Mouse (Mus musculus): ENCODE results near the gene Lclat1.

GRCm38 (mm10) chr17:73096484-73096883 is 11.3 kb upstream of the Lclat1 start:
- TF ChIP-seq POLR2A (IDR thresholded peaks at IDR 0.05; ENCODE audit: low read depth, low read length), result no peak
- peak; percentile 68 to 83 for TF ChIP-seq CTCF (conservative IDR thresholded peaks at IDR 0.05 in 1 of 2, IDR thresholded peaks at IDR 0.05 in 1 of 2; ENCODE audit: low read depth in 2 of 2, low read length in 2 of 2)
- no peak for TF ChIP-seq USF1 (IDR thresholded peaks at IDR 0.05; ENCODE audit: low read depth, low read length)
- TF ChIP-seq ETS1 (conservative IDR thresholded peaks at IDR 0.05; ENCODE audit: low read depth, low read length), result peak; percentile 23; the same call in 1 of the 2 replicates
- TF ChIP-seq KAT2A (IDR thresholded peaks at IDR 0.05; ENCODE audit: insufficient replicate concordance, low read length), result no peak
- no peak for TF ChIP-seq ZNF384 (IDR thresholded peaks at IDR 0.05; ENCODE audit: low read depth, low read length)
- TF ChIP-seq NRF1 (IDR thresholded peaks at IDR 0.05; ENCODE audit: low read depth, low read length), result no peak
- TF ChIP-seq NELFE (IDR thresholded peaks at IDR 0.05; ENCODE audit: low read depth, low read length), result peak; percentile 33; the same call in 1 of the 2 replicates
- TF ChIP-seq RAD21 (IDR thresholded peaks at IDR 0.05; ENCODE audit: low read depth, low read length), result peak; percentile 72
- no peak for TF ChIP-seq ZKSCAN1 (IDR thresholded peaks at IDR 0.05; ENCODE audit: borderline replicate concordance, low read depth, low read length)
- TF ChIP-seq UBTF (IDR thresholded peaks at IDR 0.05; ENCODE audit: low read depth, low read length), result no peak
- TF ChIP-seq MAX (IDR thresholded peaks at IDR 0.05; ENCODE audit: low read length), result peak; percentile 56; the same call in 1 of the 2 replicates
- TF ChIP-seq EP300 (IDR thresholded peaks at IDR 0.05; ENCODE audit: low read length), result no peak

Measured in CH12.LX (cell line).